Mouse (Mus musculus) limb, embryonic 13.5 days (tissue): ENCODE measurements around the gene Ypel3. TPM values are rescaled to one million over a fixed set of nuclear protein-coding genes. Genes with fewer than 3 reads are reported as not detected.
A peak's percentile ranks its signal among the peaks of the same experiment; 100 is the strongest.

Source experiments
- ATAC-seq: fragments of 200-750 bp; cut with Nextera tagmentation; 2 replicates; pipeline ENCODE4 v1.8.0; 2017; ENCODE audit warnings: low read depth, moderate number of reproducible peaks, moderate TSS enrichment; ENCODE audit not compliant: low FRiP score
- H3K27ac ChIP-seq: fragments of 300-500 bp; sonication (generic); 2 replicates; pipeline ENCODE4 v1.5.1; 2015; ENCODE audit warnings: inconsistent platforms, mild to moderate bottlenecking, moderate library complexity
- H3K27me3 ChIP-seq: fragments of 300-500 bp; sonication (generic); 2 replicates; pipeline ENCODE4 v1.6.1; 2015; ENCODE audit warnings: mild to moderate bottlenecking, inconsistent platforms
- H3K36me3 ChIP-seq: fragments of 300-500 bp; sonication (generic); 2 replicates; pipeline ENCODE4 v1.6.1; 2015; ENCODE audit warnings: inconsistent platforms, mild to moderate bottlenecking, moderate library complexity
- H3K4me1 ChIP-seq: fragments of 300-500 bp; sonication (generic); 2 replicates; pipeline ENCODE4 v1.6.1; 2015; ENCODE audit warnings: inconsistent platforms
- H3K4me2 ChIP-seq: fragments of 300-500 bp; sonication (generic); replicated peaks from 2 replicates; pipeline ENCODE4 v1.6.1; 2015; ENCODE audit warnings: inconsistent platforms, mild to moderate bottlenecking, moderate library complexity
- H3K4me3 ChIP-seq: fragments of 300-500 bp; sonication (generic); 2 replicates; pipeline ENCODE4 v1.5.1; 2015; ENCODE audit warnings: moderate library complexity, mild to moderate bottlenecking, inconsistent platforms
- H3K9ac ChIP-seq: fragments of 300-500 bp; sonication (generic); 2 replicates; pipeline ENCODE4 v1.6.1; 2015; ENCODE audit warnings: mild to moderate bottlenecking, inconsistent platforms
- H3K9me3 ChIP-seq: fragments of 300-500 bp; sonication (generic); 2 replicates; pipeline ENCODE4 v1.6.1; 2016; ENCODE audit warnings: inconsistent platforms
- WGBS: fragments of 180-500 bp; shearing (Covaris S2); methylation state at CpG from one replicate; pipeline ENCODE4 v1.1.7; 2015; 5-methylcytosine and 5-hydroxymethylcytosine counted together
- polyA plus RNA-seq: library from polyadenylated mRNA; unstranded; fragments of >200 nt; fragmentation: Nextera tagmentation; extraction: Ambion mirVana; gene quantifications from 2 replicates; pipeline ENCODE4 v1.2.1, GENCODE M21; 2015

The Ypel3 gene
- polyA plus RNA-seq, 1 experiment from 2014 or later: 114 TPM

- Histone ChIP-seq H3K4me1 (peaks cover 25% of the 10 kb centered on the region), H3K27me3 (no peaks in the 10 kb centered on the region), H3K4me3 (no peak overlapping the region), H3K9me3 (no peaks in the 10 kb centered on the region), H3K36me3 (peaks cover 60% of the 10 kb centered on the region), H3K9ac (no peak overlapping the region), H3K27ac (no peak overlapping the region), H3K4me2 (no peak overlapping the region)
- no peak for ATAC-seq
- 71% methylated on average over 13 of the region's 13 CpGs for WGBS
Measured at GRCm38 (mm10) chr7:126782693-126783092, 5.9 kb downstream of the Ypel3 start.

- no peak overlapping the region for H3K4me3 ChIP-seq
- H3K4me1 ChIP-seq: peaks cover 18% of the 10 kb centered on the region
- no peak for ATAC-seq
- no peaks in the 10 kb centered on the region for H3K9me3 ChIP-seq
- H3K27me3 ChIP-seq: no peaks in the 10 kb centered on the region
- no peak overlapping the region for H3K4me2 ChIP-seq
- H3K9ac ChIP-seq: no peak overlapping the region
- H3K27ac ChIP-seq: no peak overlapping the region
- WGBS: 74% methylated on average over 7 of the region's 7 CpGs
- peaks cover 68% of the 10 kb centered on the region for H3K36me3 ChIP-seq
Measured at GRCm38 (mm10) chr7:126784469-126784868, 7.7 kb downstream of the Ypel3 start.

- Histone ChIP-seq H3K4me2 (no peak overlapping the region), H3K4me3 (no peak overlapping the region), H3K9ac (no peak overlapping the region), H3K27me3 (no peaks in the 10 kb centered on the region), H3K4me1 (peaks cover 14% of the 10 kb centered on the region), H3K9me3 (no peaks in the 10 kb centered on the region), H3K27ac (no peak overlapping the region), H3K36me3 (peaks cover 74% of the 10 kb centered on the region)
- WGBS: 52% methylated on average over 4 of the region's 4 CpGs
- ATAC-seq: no peak
Measured at GRCm38 (mm10) chr7:126785056-126785455, 8.3 kb downstream of the Ypel3 start.

GRCm38 (mm10) chr7:126786142-126786541, 9.4 kb downstream of the Ypel3 start:
- Histone ChIP-seq H3K4me3 (no peak overlapping the region), H3K9me3 (no peaks in the 10 kb centered on the region), H3K4me2 (no peak overlapping the region), H3K27me3 (no peaks in the 10 kb centered on the region), H3K27ac (no peak overlapping the region), H3K9ac (no peak overlapping the region), H3K4me1 (peaks cover 16% of the 10 kb centered on the region), H3K36me3 (peaks cover 77% of the 10 kb centered on the region)
- ATAC-seq: no peak
- 89% methylated on average over 14 of the region's 14 CpGs for WGBS

GRCm38 (mm10) chr7:126789141-126789540, 12.4 kb downstream of the Ypel3 start:
- Histone ChIP-seq H3K27me3 (no peaks in the 10 kb centered on the region), H3K27ac (no peak overlapping the region), H3K9ac (no peak overlapping the region), H3K4me3 (no peak overlapping the region), H3K4me2 (no peak overlapping the region), H3K4me1 (peaks cover 23% of the 10 kb centered on the region), H3K36me3 (peaks cover 65% of the 10 kb centered on the region), H3K9me3 (no peaks in the 10 kb centered on the region)
- WGBS: 86% methylated on average over 4 of the region's 4 CpGs
- ATAC-seq: no peak

GRCm38 (mm10) chr7:126791851-126792720, 15.3 kb downstream of the Ypel3 start, which contains the start of gene Ppp4c:
Ppp4c (minus strand) TSS chr7:126792496.
- H3K9ac ChIP-seq: peak within 1 kb of the TSS; percentile 97
- peaks cover 65% of the 10 kb centered on the region for H3K36me3 ChIP-seq
- peaks cover 33% of the 10 kb centered on the region for H3K4me1 ChIP-seq
- no peaks in the 10 kb centered on the region for H3K27me3 ChIP-seq
- no peaks in the 10 kb centered on the region for H3K9me3 ChIP-seq
- H3K27ac ChIP-seq: peak within 1 kb of the TSS; percentile 96
- peak within 1 kb of the TSS; percentile 94 for H3K4me3 ChIP-seq
- H3K4me2 ChIP-seq: peak within 1 kb of the TSS; percentile 77
- ATAC-seq: peak; percentile 94
- WGBS: under 1% methylated on average over 66 of the region's 83 CpGs

- 26% methylated on average over 11 of the region's 11 CpGs for WGBS
- Histone ChIP-seq H3K4me3 (peak overlapping the region; percentile 94), H3K27ac (peak overlapping the region; percentile 96), H3K4me1 (peaks cover 41% of the 10 kb centered on the region), H3K27me3 (no peaks in the 10 kb centered on the region), H3K9ac (peak overlapping the region; percentile 54), H3K9me3 (no peaks in the 10 kb centered on the region), H3K4me2 (peak overlapping the region; percentile 77), H3K36me3 (peaks cover 63% of the 10 kb centered on the region)
- peak; percentile 6; the same call in 1 of the 2 replicates for ATAC-seq
Measured at GRCm38 (mm10) chr7:126792721-126793443, 16.1 kb downstream of the Ypel3 start.

- ATAC-seq: no peak
- peaks cover 55% of the 10 kb centered on the region for H3K36me3 ChIP-seq
- 72% methylated on average over 4 of the region's 4 CpGs for WGBS
- no peaks in the 10 kb centered on the region for H3K9me3 ChIP-seq
- H3K4me2 ChIP-seq: no peak overlapping the region
- H3K27ac ChIP-seq: no peak overlapping the region
- H3K4me3 ChIP-seq: peak overlapping the region; percentile 94; the same call in 1 of the 2 replicates
- H3K27me3 ChIP-seq: no peaks in the 10 kb centered on the region
- H3K9ac ChIP-seq: no peak overlapping the region
- peaks cover 46% of the 10 kb centered on the region for H3K4me1 ChIP-seq
Measured at GRCm38 (mm10) chr7:126793456-126794270, 16.9 kb downstream of the Ypel3 start.

GRCm38 (mm10) chr7:126794271-126794605, 17.5 kb downstream of the Ypel3 start:
- ATAC-seq: no peak
- Histone ChIP-seq H3K4me1 (peaks cover 46% of the 10 kb centered on the region), H3K27me3 (no peaks in the 10 kb centered on the region), H3K4me2 (no peak overlapping the region), H3K9me3 (no peaks in the 10 kb centered on the region), H3K27ac (no peak overlapping the region), H3K36me3 (peaks cover 49% of the 10 kb centered on the region), H3K9ac (no peak overlapping the region), H3K4me3 (no peak overlapping the region)
- 70% methylated on average over 4 of the region's 4 CpGs for WGBS

GRCm38 (mm10) chr7:126795387-126796317, 18.9 kb downstream of the Ypel3 start:
- Histone ChIP-seq H3K9me3 (no peaks in the 10 kb centered on the region), H3K9ac (no peak overlapping the region), H3K4me2 (0 out of 2 replicates have a peak overlapping the region, but pooled peaks have one; percentile 91), H3K36me3 (peaks cover 38% of the 10 kb centered on the region), H3K4me3 (no peak overlapping the region), H3K27me3 (no peaks in the 10 kb centered on the region), H3K27ac (no peak overlapping the region), H3K4me1 (peaks cover 47% of the 10 kb centered on the region)
- no peak for ATAC-seq
- WGBS: 85% methylated on average over 16 of the region's 16 CpGs
